Mouse (Mus musculus) liver, embryonic 14.5 days (tissue): ENCODE data around the gene Foxd3. TPM values are rescaled to one million over a fixed set of nuclear protein-coding genes. Genes with fewer than 3 reads are reported as not detected.

Source experiments
- ATAC-seq: fragments of 200-750 bp; cut with Nextera tagmentation; 2 replicates; pipeline ENCODE4 v1.8.0; 2017; ENCODE audit warnings: moderate number of reproducible peaks, mild to moderate bottlenecking, moderate library complexity; ENCODE audit not compliant: insufficient read depth
- DNase-seq, 3 experiments: peaks; one replicate each; pipeline ENCODE4 v3.0.0-alpha.2; 2012 to 2013; ENCODE audit warnings: low read depth in 3 of 3, low spot score in 3 of 3
- H3K27ac ChIP-seq: fragments of 300-500 bp; sonication (generic); 2 replicates; pipeline ENCODE4 v1.5.1; 2014; ENCODE audit warnings: moderate library complexity, mild to moderate bottlenecking, control low read depth, inconsistent platforms
- H3K27me3 ChIP-seq: fragments of 300-500 bp; sonication (generic); 2 replicates; pipeline ENCODE4 v1.6.1; 2014; ENCODE audit warnings: mild to moderate bottlenecking, low read length, moderate library complexity; ENCODE audit not compliant: control insufficient read depth, insufficient read depth
- H3K36me3 ChIP-seq: fragments of 300-500 bp; sonication (generic); replicated peaks from 2 replicates; pipeline ENCODE4 v1.6.1; 2014; ENCODE audit warnings: low read depth; ENCODE audit not compliant: control insufficient read depth, insufficient read depth
- H3K4me1 ChIP-seq, 2 experiments: fragments of 200-500 bp in 1 of 2; fragments of 300-500 bp in 1 of 2; sonication (generic) in 1 of 2; replicated peaks; 2 replicates each; pipeline ENCODE4 v1.6.1; 2012 to 2014; ENCODE audit warnings: antibody characterized with exemption in 1 of 2, inconsistent platforms in 1 of 2, low read length in 1 of 2; ENCODE audit not compliant: control insufficient read depth in 2 of 2, insufficient read depth in 2 of 2
- H3K4me2 ChIP-seq: fragments of 300-500 bp; sonication (generic); 2 replicates; pipeline ENCODE4 v1.6.1; 2014; ENCODE audit warnings: low read depth, mild to moderate bottlenecking, control low read depth, moderate library complexity
- H3K4me3 ChIP-seq, 2 experiments: fragments of 200-500 bp in 1 of 2; fragments of 300-500 bp in 1 of 2; sonication (generic) in 1 of 2; 2 replicates each; pipeline ENCODE4 v1.5.1; 2012 to 2014; ENCODE audit warnings: low read depth in 2 of 2, low read length in 2 of 2, mild to moderate bottlenecking in 2 of 2, control low read depth in 1 of 2, inconsistent platforms in 1 of 2, moderate library complexity in 1 of 2; ENCODE audit not compliant: insufficient read depth in 1 of 2
- H3K9ac ChIP-seq: fragments of 300-500 bp; sonication (generic); replicated peaks from 2 replicates; pipeline ENCODE4 v1.6.1; 2014; ENCODE audit warnings: mild to moderate bottlenecking, control low read depth, moderate library complexity
- H3K9me3 ChIP-seq: fragments of 300-500 bp; sonication (generic); 2 replicates; pipeline ENCODE4 v1.6.1; 2016; ENCODE audit warnings: low read length, mixed read lengths; ENCODE audit not compliant: control insufficient read depth
- CTCF ChIP-seq: IDR thresholded peaks from 2 replicates; pipeline ENCODE4 v1.5.1; 2016; ENCODE audit warnings: antibody characterized with exemption, low read depth, control low read depth
- EP300 ChIP-seq: IDR thresholded peaks from 2 replicates; pipeline ENCODE4 v1.6.1; 2016; ENCODE audit warnings: antibody characterized with exemption, low read depth
- WGBS: fragments of 180-500 bp; shearing (Covaris S2); extraction: QIAGEN DNeasy Blood & Tissue Kit; methylation state at CpG from one replicate; pipeline ENCODE4 v1.1.7; 2014; ENCODE audit not compliant: insufficient replicate concordance; 5-methylcytosine and 5-hydroxymethylcytosine counted together
- polyA plus RNA-seq, 2 experiments: library from polyadenylated mRNA; depleted of rRNA in 1 of 2; stranded (reverse) in 1 of 2; unstranded in 1 of 2; fragments of >200 nt; fragmentation: Nextera tagmentation in 1 of 2; extraction: Ambion mirVana in 1 of 2; gene quantifications; 2 replicates each; pipeline versions ENCODE4 v1.2.1 to v1.2.3; 2012 to 2014

Foxd3 gene
- polyA plus RNA-seq, 2 experiments: 0.01 TPM; not detected in 1

DNA sequence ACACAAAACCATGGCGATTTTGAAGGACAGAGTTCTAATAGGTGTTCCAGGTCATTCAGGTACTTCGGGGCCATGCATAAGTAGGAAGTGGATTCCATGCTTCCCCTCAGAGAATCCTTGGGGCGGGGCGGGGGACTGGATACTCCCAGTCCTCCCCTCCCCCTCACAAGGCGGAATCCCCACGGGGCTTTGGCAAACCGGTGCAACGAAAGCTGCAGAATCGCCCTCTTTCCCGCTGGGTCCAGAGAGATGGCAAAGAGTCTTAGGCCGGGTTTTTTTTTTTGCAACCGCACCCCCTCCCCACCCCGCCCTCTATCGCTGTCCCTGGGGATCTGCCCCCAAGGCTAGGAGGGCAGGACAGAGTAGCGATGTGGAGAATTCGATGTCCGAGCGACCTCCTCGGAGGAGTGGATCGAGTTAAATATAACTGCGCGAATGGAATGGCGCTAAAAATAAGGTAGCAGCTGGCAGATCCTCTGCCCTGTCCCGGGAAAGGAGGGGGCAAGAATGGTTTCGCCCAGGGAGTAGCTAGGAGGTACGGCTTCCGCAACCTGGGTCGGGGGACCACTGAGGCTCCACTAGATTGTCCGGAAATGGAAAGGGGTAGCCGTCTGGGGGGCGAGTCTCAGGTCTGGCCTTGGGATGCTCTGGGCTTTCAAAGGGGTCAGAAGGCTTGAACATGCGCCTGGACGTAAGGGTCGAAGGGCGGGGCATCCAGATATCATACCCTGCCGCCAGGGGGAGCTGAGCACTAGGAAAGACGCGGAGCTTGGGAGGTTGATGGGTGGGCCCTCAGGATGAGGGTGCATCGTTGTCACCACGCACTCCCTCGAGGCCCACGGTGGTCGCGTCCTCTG lies 5.8 kb upstream of the Foxd3 start:
- DNase-seq (no peak), ATAC-seq (no peak)
- Histone ChIP-seq H3K4me3 (no peak overlapping the region), H3K36me3 (no peaks in the 10 kb centered on the region), H3K4me2 (no peak overlapping the region), H3K27me3 (peaks cover 68% of the 10 kb centered on the region), H3K4me1 (no peaks in the 10 kb centered on the region), H3K27ac (no peak overlapping the region), H3K9ac (no peak overlapping the region), H3K9me3 (no peaks in the 10 kb centered on the region)
- TF ChIP-seq EP300 (no peak), CTCF (peak; percentile 65)
- WGBS: 6% methylated on average over 44 of the region's 44 CpGs

DNA sequence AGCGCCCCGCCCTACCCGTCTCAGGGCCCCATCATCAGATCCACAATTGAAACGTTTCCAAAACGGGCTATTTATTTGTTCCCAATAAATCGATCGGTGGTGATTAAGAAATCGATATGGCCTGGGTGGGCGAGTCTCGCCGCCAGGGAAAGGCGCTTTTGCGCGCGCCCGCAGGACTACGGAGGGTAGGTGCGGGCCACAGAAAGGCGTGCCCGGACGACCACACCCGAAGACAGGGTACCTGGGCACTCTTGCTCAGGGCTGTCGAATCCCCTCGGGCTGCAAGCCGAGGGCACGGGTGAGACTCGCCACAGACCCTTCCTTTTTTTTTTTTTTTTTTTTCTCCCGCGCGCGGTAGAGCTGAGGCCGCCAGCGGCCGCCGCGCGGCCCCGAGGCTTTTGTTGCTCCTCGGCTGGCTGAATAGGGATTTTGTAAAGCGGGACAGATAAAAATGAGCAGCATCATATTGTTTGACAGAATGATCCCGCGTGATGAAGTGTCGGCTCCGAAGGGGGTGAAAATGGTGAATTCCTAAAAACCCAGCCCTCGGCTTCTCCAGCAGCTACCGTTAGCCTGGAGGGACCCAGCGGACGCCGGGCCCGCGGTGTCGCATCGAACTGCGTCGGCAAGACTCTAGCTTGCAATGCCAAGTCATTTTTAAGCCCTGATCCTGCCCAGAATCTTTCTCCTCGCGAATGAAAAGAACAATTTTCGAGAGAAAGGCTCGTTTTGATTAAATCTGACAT lies 5.0 kb upstream of the Foxd3 start:
- no peak for DNase-seq
- peaks cover 76% of the 10 kb centered on the region for H3K27me3 ChIP-seq
- no peak overlapping the region for H3K4me3 ChIP-seq
- H3K4me1 ChIP-seq: no peaks in the 10 kb centered on the region
- no peak overlapping the region for H3K27ac ChIP-seq
- H3K4me2 ChIP-seq: no peak overlapping the region
- H3K9me3 ChIP-seq: no peaks in the 10 kb centered on the region
- H3K9ac ChIP-seq: no peak overlapping the region
- H3K36me3 ChIP-seq: no peaks in the 10 kb centered on the region
- TF ChIP-seq EP300 (no peak), CTCF (no peak)
- 3% methylated on average over 59 of the region's 59 CpGs for WGBS
- ATAC-seq: no peak

DNA sequence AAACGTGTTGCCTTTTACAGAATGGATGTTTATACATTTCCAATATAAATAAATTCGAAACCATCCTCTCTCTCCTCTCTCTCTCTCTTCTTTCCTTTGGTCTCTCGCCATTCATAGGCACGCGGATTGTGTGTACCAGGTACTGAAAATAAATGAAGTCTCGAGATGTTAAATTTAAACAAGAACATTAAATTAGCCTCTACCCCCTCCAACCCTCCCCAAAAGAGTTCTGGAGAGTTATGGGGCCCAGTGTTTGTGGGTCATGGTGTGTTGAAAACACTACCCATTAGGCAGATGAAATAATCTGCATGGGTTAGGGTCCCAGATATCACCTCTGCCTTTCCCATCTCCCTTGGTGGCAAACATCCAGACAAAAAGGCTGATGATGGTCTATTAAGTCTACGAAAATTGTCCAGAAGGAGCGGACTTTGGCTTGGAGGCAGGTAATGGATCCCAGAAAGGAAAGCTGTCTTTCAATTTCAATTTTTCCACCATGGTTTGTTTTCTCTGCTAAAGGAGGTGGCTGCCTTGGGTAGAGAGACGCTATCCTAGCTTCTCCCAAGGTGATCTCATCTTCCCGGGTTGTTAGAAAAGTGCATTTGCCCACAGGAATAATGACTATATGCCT lies 4.2 kb upstream of the Foxd3 start:
- Histone ChIP-seq H3K9ac (no peak overlapping the region), H3K27ac (no peak overlapping the region), H3K36me3 (no peaks in the 10 kb centered on the region), H3K4me1 (no peaks in the 10 kb centered on the region), H3K4me3 (no peak overlapping the region), H3K27me3 (peaks cover 84% of the 10 kb centered on the region), H3K4me2 (no peak overlapping the region), H3K9me3 (no peaks in the 10 kb centered on the region)
- WGBS: 13% methylated on average over 10 of the region's 10 CpGs
- ATAC-seq: no peak
- no peak for DNase-seq
- TF ChIP-seq CTCF: no peak
- no peak for TF ChIP-seq EP300

DNA sequence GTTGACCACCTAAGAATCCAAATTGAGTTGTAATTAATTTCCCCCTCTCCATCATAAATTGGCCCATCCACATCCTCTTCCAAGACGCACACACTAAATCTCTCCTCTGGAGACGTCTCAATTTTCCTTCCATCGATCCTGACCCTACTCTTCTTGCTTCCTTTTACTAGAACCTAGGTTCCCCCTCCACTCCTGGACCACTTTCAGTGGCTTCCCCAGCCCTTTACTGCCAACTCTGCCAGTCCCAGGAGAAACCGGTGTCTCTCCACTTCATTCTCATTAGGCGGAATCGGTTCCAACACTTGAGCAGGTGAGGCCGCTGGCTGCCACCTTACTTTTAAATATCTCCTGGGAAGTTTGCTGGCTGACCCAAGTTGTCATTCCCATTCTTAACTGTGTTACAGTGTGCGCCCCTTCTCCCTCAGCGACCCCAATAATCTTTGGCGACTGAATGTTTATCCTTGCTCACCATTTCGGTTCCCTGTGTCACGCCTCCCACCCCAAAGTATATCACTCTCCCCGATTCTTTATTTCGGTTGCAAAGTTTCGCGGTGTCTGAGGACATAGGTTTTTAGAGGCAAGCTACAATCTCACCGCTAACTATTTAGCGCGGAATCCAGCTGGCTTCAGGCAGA lies 3.4 kb upstream of the Foxd3 start:
- Histone ChIP-seq H3K36me3 (no peaks in the 10 kb centered on the region), H3K4me2 (no peak overlapping the region), H3K9me3 (no peaks in the 10 kb centered on the region), H3K27ac (no peak overlapping the region), H3K4me1 (no peaks in the 10 kb centered on the region), H3K9ac (no peak overlapping the region), H3K4me3 (no peak overlapping the region), H3K27me3 (peaks cover 92% of the 10 kb centered on the region)
- DNase-seq (no peak), ATAC-seq (no peak)
- TF ChIP-seq CTCF: no peak
- TF ChIP-seq EP300: no peak
- 4% methylated on average over 19 of the region's 19 CpGs for WGBS
